Mouse (Mus musculus) liver, embryonic 14.5 days (tissue): ENCODE measurements at regions not wholly inside any gene's neighbourhood (a gene's known extent, or its start where the extent isn't known, plus 50 kb on each side); places are given as distances from the start of the nearest gene placed in this dataset.

Source experiments
- ATAC-seq: fragments of 200-750 bp; cut with Nextera tagmentation; 2 replicates; pipeline ENCODE4 v1.8.0; 2017; ENCODE audit warnings: moderate number of reproducible peaks, mild to moderate bottlenecking, moderate library complexity; ENCODE audit not compliant: insufficient read depth
- DNase-seq, 3 experiments: peaks; one replicate each; pipeline ENCODE4 v3.0.0-alpha.2; 2012 to 2013; ENCODE audit warnings: low read depth in 3 of 3, low spot score in 3 of 3
- H3K27ac ChIP-seq: fragments of 300-500 bp; sonication (generic); 2 replicates; pipeline ENCODE4 v1.5.1; 2014; ENCODE audit warnings: moderate library complexity, mild to moderate bottlenecking, control low read depth, inconsistent platforms
- H3K27me3 ChIP-seq: fragments of 300-500 bp; sonication (generic); 2 replicates; pipeline ENCODE4 v1.6.1; 2014; ENCODE audit warnings: mild to moderate bottlenecking, low read length, moderate library complexity; ENCODE audit not compliant: control insufficient read depth, insufficient read depth
- H3K36me3 ChIP-seq: fragments of 300-500 bp; sonication (generic); replicated peaks from 2 replicates; pipeline ENCODE4 v1.6.1; 2014; ENCODE audit warnings: low read depth; ENCODE audit not compliant: control insufficient read depth, insufficient read depth
- H3K4me1 ChIP-seq, 2 experiments: fragments of 200-500 bp in 1 of 2; fragments of 300-500 bp in 1 of 2; sonication (generic) in 1 of 2; replicated peaks; 2 replicates each; pipeline ENCODE4 v1.6.1; 2012 to 2014; ENCODE audit warnings: antibody characterized with exemption in 1 of 2, inconsistent platforms in 1 of 2, low read length in 1 of 2; ENCODE audit not compliant: control insufficient read depth in 2 of 2, insufficient read depth in 2 of 2
- H3K4me2 ChIP-seq: fragments of 300-500 bp; sonication (generic); 2 replicates; pipeline ENCODE4 v1.6.1; 2014; ENCODE audit warnings: low read depth, mild to moderate bottlenecking, control low read depth, moderate library complexity
- H3K4me3 ChIP-seq, 2 experiments: fragments of 200-500 bp in 1 of 2; fragments of 300-500 bp in 1 of 2; sonication (generic) in 1 of 2; 2 replicates each; pipeline ENCODE4 v1.5.1; 2012 to 2014; ENCODE audit warnings: low read depth in 2 of 2, low read length in 2 of 2, mild to moderate bottlenecking in 2 of 2, control low read depth in 1 of 2, inconsistent platforms in 1 of 2, moderate library complexity in 1 of 2; ENCODE audit not compliant: insufficient read depth in 1 of 2
- H3K9ac ChIP-seq: fragments of 300-500 bp; sonication (generic); replicated peaks from 2 replicates; pipeline ENCODE4 v1.6.1; 2014; ENCODE audit warnings: mild to moderate bottlenecking, control low read depth, moderate library complexity
- H3K9me3 ChIP-seq: fragments of 300-500 bp; sonication (generic); 2 replicates; pipeline ENCODE4 v1.6.1; 2016; ENCODE audit warnings: low read length, mixed read lengths; ENCODE audit not compliant: control insufficient read depth
- CTCF ChIP-seq: IDR thresholded peaks from 2 replicates; pipeline ENCODE4 v1.5.1; 2016; ENCODE audit warnings: antibody characterized with exemption, low read depth, control low read depth
- EP300 ChIP-seq: IDR thresholded peaks from 2 replicates; pipeline ENCODE4 v1.6.1; 2016; ENCODE audit warnings: antibody characterized with exemption, low read depth
- WGBS: fragments of 180-500 bp; shearing (Covaris S2); extraction: QIAGEN DNeasy Blood & Tissue Kit; methylation state at CpG from one replicate; pipeline ENCODE4 v1.1.7; 2014; ENCODE audit not compliant: insufficient replicate concordance; 5-methylcytosine and 5-hydroxymethylcytosine counted together

GRCm38 (mm10) chr16:22733772-22734528, 76.9 kb upstream of the Dgkg start:
- H3K27ac ChIP-seq = no peak overlapping the region
- 48% methylated on average over 11 of the region's 11 CpGs for WGBS
- H3K9ac ChIP-seq = no peak overlapping the region
- DNase-seq (no peak), ATAC-seq (no peak)
- H3K4me1 ChIP-seq = no peaks in the 10 kb centered on the region
- no peaks in the 10 kb centered on the region for H3K27me3 ChIP-seq
- no peaks in the 10 kb centered on the region for H3K9me3 ChIP-seq
- H3K36me3 ChIP-seq = no peaks in the 10 kb centered on the region
- TF ChIP-seq CTCF (no peak), EP300 (no peak)
- H3K4me3 ChIP-seq = no peak overlapping the region
- H3K4me2 ChIP-seq = no peak overlapping the region

DNA sequence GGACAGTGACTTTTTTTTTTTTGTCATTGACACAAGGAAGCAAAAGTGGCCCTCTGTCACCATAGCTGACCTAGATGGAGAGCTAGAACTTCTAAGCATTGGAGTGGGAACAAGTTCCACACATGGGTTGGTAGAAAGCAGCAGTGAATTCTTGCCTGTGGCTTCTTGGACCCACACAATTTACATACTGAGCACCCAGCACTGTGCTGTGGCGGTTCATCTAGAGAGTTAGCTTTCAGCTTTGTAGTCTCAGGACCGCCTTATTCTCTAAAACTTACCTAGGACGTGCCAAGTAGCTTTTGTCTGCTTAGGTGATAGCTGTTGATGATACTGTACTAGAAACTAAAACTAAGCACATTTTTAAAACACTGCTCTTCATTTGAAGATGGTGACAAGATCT, 72.1 kb upstream of the Dgkg start:
- H3K9me3 ChIP-seq = no peaks in the 10 kb centered on the region
- no peaks in the 10 kb centered on the region for H3K27me3 ChIP-seq
- no peak overlapping the region for H3K9ac ChIP-seq
- DNase-seq (no peak), ATAC-seq (no peak)
- H3K4me3 ChIP-seq = no peak overlapping the region
- no peak overlapping the region for H3K27ac ChIP-seq
- no peaks in the 10 kb centered on the region for H3K36me3 ChIP-seq
- 70% methylated on average over 3 of the region's 3 CpGs for WGBS
- no peaks in the 10 kb centered on the region for H3K4me1 ChIP-seq
- H3K4me2 ChIP-seq = no peak overlapping the region
- TF ChIP-seq CTCF (no peak), EP300 (no peak)

DNA sequence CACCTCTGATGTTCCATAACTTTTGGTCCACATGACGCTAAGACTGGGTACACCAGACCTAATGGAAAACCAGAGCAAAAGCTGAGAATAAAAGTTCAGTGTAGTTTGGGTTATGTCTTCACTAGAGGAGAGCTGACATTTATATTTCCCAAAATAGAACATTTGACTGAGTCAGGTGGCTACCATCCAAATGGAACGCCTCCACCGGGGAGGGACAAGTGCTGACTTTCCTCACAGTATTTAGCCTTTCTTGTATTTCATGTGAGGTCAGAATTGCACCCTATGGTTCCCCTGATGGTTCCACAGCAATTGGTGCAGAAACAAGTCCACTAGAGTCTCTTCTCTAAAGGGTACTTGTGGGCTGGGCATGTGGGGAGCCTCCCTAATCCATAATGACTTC, 68.2 kb upstream of the Dgkg start:
- H3K4me1 ChIP-seq = no peaks in the 10 kb centered on the region
- no peak for DNase-seq
- WGBS = 78% methylated on average over 3 of the region's 3 CpGs
- no peaks in the 10 kb centered on the region for H3K27me3 ChIP-seq
- H3K27ac ChIP-seq = no peak overlapping the region
- no peaks in the 10 kb centered on the region for H3K9me3 ChIP-seq
- H3K4me2 ChIP-seq = no peak overlapping the region
- H3K9ac ChIP-seq = no peak overlapping the region
- no peak for TF ChIP-seq CTCF
- no peak for TF ChIP-seq EP300
- H3K36me3 ChIP-seq = no peaks in the 10 kb centered on the region
- no peak overlapping the region for H3K4me3 ChIP-seq
- no peak for ATAC-seq

DNA sequence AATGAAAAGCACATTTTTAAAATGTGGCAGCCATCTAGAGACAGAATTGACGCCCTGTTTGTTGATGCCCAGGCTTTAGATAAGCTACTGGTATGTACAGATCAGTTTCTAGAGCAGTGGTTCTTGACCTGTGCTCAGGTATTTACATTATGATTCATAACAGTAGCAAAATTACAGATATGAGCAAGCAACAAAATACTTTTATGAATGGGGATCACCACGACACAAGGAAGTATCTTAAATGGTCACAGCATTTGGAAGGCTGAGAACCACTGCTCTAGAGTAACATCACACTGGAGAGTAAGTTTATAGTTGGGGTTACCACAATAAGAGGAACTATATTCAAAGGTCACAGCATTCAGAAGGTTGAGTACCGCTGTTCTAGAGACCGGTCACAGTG, 66.3 kb upstream of the Dgkg start:
- ATAC-seq = no peak
- 64% methylated on average over 4 of the region's 4 CpGs for WGBS

GRCm38 (mm10) chr16:22719791-22720190, 62.8 kb upstream of the Dgkg start:
- Histone ChIP-seq H3K36me3 (no peaks in the 10 kb centered on the region), H3K27me3 (no peaks in the 10 kb centered on the region), H3K4me2 (no peak overlapping the region), H3K9ac (no peak overlapping the region), H3K4me3 (no peak overlapping the region), H3K9me3 (no peaks in the 10 kb centered on the region), H3K27ac (no peak overlapping the region), H3K4me1 (no peaks in the 10 kb centered on the region)
- WGBS = 52% methylated on average over 4 of the region's 4 CpGs
- TF ChIP-seq EP300 (no peak), CTCF (no peak)
- ATAC-seq = no peak
- DNase-seq = no peak

More for the DNA sequence above, 66.3 kb upstream of the Dgkg start:
- Histone ChIP-seq H3K9ac (no peak overlapping the region), H3K27me3 (no peaks in the 10 kb centered on the region), H3K36me3 (no peaks in the 10 kb centered on the region), H3K9me3 (no peaks in the 10 kb centered on the region), H3K4me3 (no peak overlapping the region), H3K4me2 (no peak overlapping the region), H3K27ac (no peak overlapping the region), H3K4me1 (no peaks in the 10 kb centered on the region)
- no peak for DNase-seq
- TF ChIP-seq CTCF (no peak), EP300 (no peak)
